Mouse (Mus musculus): ENCODE measurements around the gene Diras2. TPM values are rescaled to one million over a fixed set of nuclear protein-coding genes. Genes with fewer than 3 reads are reported as not detected.

Diras2 gene
- polyA plus RNA-seq, 1 experiment from 2014 or later, result 0.66 TPM

- no peaks in the 10 kb centered on the region for H3K36me3 ChIP-seq
- WGBS, result 87% methylated on average over 6 of the region's 6 CpGs
- H3K9me3 ChIP-seq, result no peaks in the 10 kb centered on the region
Observed at GRCm38 (mm10) chr13:52546288-52546687, 15.2 kb upstream of the Diras2 start.

GRCm38 (mm10) chr13:52542636-52543035, 11.6 kb upstream of the Diras2 start:
- Histone ChIP-seq H3K36me3 (no peaks in the 10 kb centered on the region), H3K4me1 (peaks cover 3% of the 10 kb centered on the region; the same call in 1 of the 2 replicates)
- ATAC-seq (ENCODE audit: low FRiP score, low read depth), result no peak

More at GRCm38 (mm10) chr13:52546288-52546687, 15.2 kb upstream of the Diras2 start:
- Histone ChIP-seq H3K4me2 (replicated peaks) (no peak overlapping the region), H3K27ac (replicated peaks) (no peak overlapping the region), H3K9ac (replicated peaks) (no peak overlapping the region), H3K27me3 (peaks cover 4% of the 10 kb centered on the region; the same call in 1 of the 2 replicates), H3K4me1 (peaks cover 3% of the 10 kb centered on the region; the same call in 1 of the 2 replicates), H3K4me3 (no peak overlapping the region)
- ATAC-seq (ENCODE audit: low FRiP score, low read depth), result no peak

GRCm38 (mm10) chr13:52542036-52542526, 11.0 kb upstream of the Diras2 start:
- WGBS, result 77% methylated on average over 8 of the region's 8 CpGs

More at GRCm38 (mm10) chr13:52542636-52543035, 11.6 kb upstream of the Diras2 start:
- Histone ChIP-seq H3K27ac (replicated peaks) (no peak overlapping the region), H3K9ac (replicated peaks) (no peak overlapping the region), H3K27me3 (peaks cover 4% of the 10 kb centered on the region; the same call in 1 of the 2 replicates), H3K9me3 (no peaks in the 10 kb centered on the region), H3K4me2 (replicated peaks) (no peak overlapping the region), H3K4me3 (no peak overlapping the region)
- 69% methylated on average over 4 of the region's 4 CpGs for WGBS

GRCm38 (mm10) chr13:52541385-52542035, 10.4 kb upstream of the Diras2 start:
- Histone ChIP-seq H3K9me3 (no peaks in the 10 kb centered on the region), H3K27me3 (peaks cover 4% of the 10 kb centered on the region; the same call in 1 of the 2 replicates), H3K4me3 (no peak overlapping the region), H3K4me2 (replicated peaks) (no peak overlapping the region), H3K9ac (replicated peaks) (no peak overlapping the region), H3K4me1 (peaks cover 3% of the 10 kb centered on the region; the same call in 1 of the 2 replicates), H3K27ac (replicated peaks) (no peak overlapping the region), H3K36me3 (no peaks in the 10 kb centered on the region)
- WGBS, result 74% methylated on average over 5 of the region's 5 CpGs
- ATAC-seq (ENCODE audit: low FRiP score, low read depth), result no peak

More at GRCm38 (mm10) chr13:52542036-52542526, 11.0 kb upstream of the Diras2 start:
- Histone ChIP-seq H3K27me3 (peaks cover 4% of the 10 kb centered on the region; the same call in 1 of the 2 replicates), H3K4me2 (replicated peaks) (no peak overlapping the region), H3K9ac (replicated peaks) (no peak overlapping the region), H3K4me1 (peaks cover 3% of the 10 kb centered on the region; the same call in 1 of the 2 replicates), H3K4me3 (no peak overlapping the region), H3K27ac (replicated peaks) (no peak overlapping the region), H3K36me3 (no peaks in the 10 kb centered on the region), H3K9me3 (no peaks in the 10 kb centered on the region)
- ATAC-seq (ENCODE audit: low FRiP score, low read depth), result no peak

- peaks cover 6% of the 10 kb centered on the region for H3K27me3 ChIP-seq
- H3K4me2 ChIP-seq (replicated peaks), result no peak overlapping the region
- no peak for ATAC-seq (ENCODE audit: low FRiP score, low read depth)
- 86% methylated on average over 6 of the region's 6 CpGs for WGBS
- H3K27ac ChIP-seq (replicated peaks), result no peak overlapping the region
- no peaks in the 10 kb centered on the region for H3K36me3 ChIP-seq
- no peak overlapping the region for H3K9ac ChIP-seq (replicated peaks)
- peaks cover 3% of the 10 kb centered on the region; the same call in 1 of the 2 replicates for H3K4me1 ChIP-seq
- H3K4me3 ChIP-seq, result no peak overlapping the region
- H3K9me3 ChIP-seq, result no peaks in the 10 kb centered on the region
Observed at GRCm38 (mm10) chr13:52539461-52539860, 8.4 kb upstream of the Diras2 start.

- Histone ChIP-seq H3K4me2 (replicated peaks) (no peak overlapping the region), H3K27ac (replicated peaks) (no peak overlapping the region), H3K36me3 (no peaks in the 10 kb centered on the region), H3K9me3 (no peaks in the 10 kb centered on the region), H3K27me3 (peaks cover 14% of the 10 kb centered on the region), H3K4me3 (no peak overlapping the region), H3K4me1 (peaks cover 3% of the 10 kb centered on the region; the same call in 1 of the 2 replicates), H3K9ac (replicated peaks) (no peak overlapping the region)
- ATAC-seq (ENCODE audit: low FRiP score, low read depth), result no peak
- 92% methylated on average over 9 of the region's 9 CpGs for WGBS
Observed at GRCm38 (mm10) chr13:52538588-52539116, 7.6 kb upstream of the Diras2 start.

GRCm38 (mm10) chr13:52537754-52538587, 6.9 kb upstream of the Diras2 start:
- H3K9ac ChIP-seq (replicated peaks), result no peak overlapping the region
- H3K4me2 ChIP-seq (replicated peaks), result no peak overlapping the region
- no peak overlapping the region for H3K27ac ChIP-seq (replicated peaks)
- H3K4me3 ChIP-seq, result no peak overlapping the region
- H3K9me3 ChIP-seq, result no peaks in the 10 kb centered on the region
- H3K4me1 ChIP-seq, result peaks cover 3% of the 10 kb centered on the region; the same call in 1 of the 2 replicates
- no peaks in the 10 kb centered on the region for H3K36me3 ChIP-seq
- 96% methylated on average over 26 of the region's 26 CpGs for WGBS
- peaks cover 14% of the 10 kb centered on the region for H3K27me3 ChIP-seq
- no peak for ATAC-seq (ENCODE audit: low FRiP score, low read depth)

- Histone ChIP-seq H3K4me1 (peaks cover under 1% of the 10 kb centered on the region), H3K4me2 (replicated peaks) (no peak overlapping the region), H3K9me3 (no peaks in the 10 kb centered on the region), H3K4me3 (no peak overlapping the region), H3K36me3 (no peaks in the 10 kb centered on the region), H3K9ac (replicated peaks) (no peak overlapping the region), H3K27me3 (peaks cover 15% of the 10 kb centered on the region), H3K27ac (replicated peaks) (no peak overlapping the region)
- WGBS, result 9% methylated on average over 4 of the region's 4 CpGs
- no peak for ATAC-seq (ENCODE audit: low FRiP score, low read depth)
Observed at GRCm38 (mm10) chr13:52535542-52535941, 4.5 kb upstream of the Diras2 start.

GRCm38 (mm10) chr13:52533644-52534043, 2.6 kb upstream of the Diras2 start:
- Histone ChIP-seq H3K4me1 (peaks cover 7% of the 10 kb centered on the region), H3K36me3 (no peaks in the 10 kb centered on the region), H3K4me3 (no peak overlapping the region), H3K9ac (replicated peaks) (no peak overlapping the region), H3K27me3 (peaks cover 32% of the 10 kb centered on the region), H3K9me3 (no peaks in the 10 kb centered on the region), H3K4me2 (replicated peaks) (no peak overlapping the region), H3K27ac (replicated peaks) (no peak overlapping the region)
- ATAC-seq (ENCODE audit: low FRiP score, low read depth), result no peak
- WGBS, result 75% methylated on average over 5 of the region's 5 CpGs

- Histone ChIP-seq H3K4me2 (replicated peaks) (peak overlapping the region; percentile 94), H3K27me3 (peaks cover 41% of the 10 kb centered on the region), H3K4me1 (peaks cover 7% of the 10 kb centered on the region), H3K9ac (replicated peaks) (peak overlapping the region; percentile 60), H3K36me3 (no peaks in the 10 kb centered on the region), H3K4me3 (peak overlapping the region; percentile 55), H3K9me3 (no peaks in the 10 kb centered on the region), H3K27ac (replicated peaks) (peak overlapping the region; percentile 36)
- ATAC-seq (ENCODE audit: low FRiP score, low read depth), result peak; percentile 95
- WGBS, result 2% methylated on average over 49 of the region's 50 CpGs
Observed at GRCm38 (mm10) chr13:52530008-52530945, 802 bp downstream of the Diras2 start.
